Mouse (Mus musculus) lung, adult 2 months (tissue): ENCODE measurements around the gene Nos1ap. TPM values are rescaled to one million over a fixed set of nuclear protein-coding genes. Genes with fewer than 3 reads are reported as not detected.

Experiments
- DNase-seq: peaks from one replicate; pipeline ENCODE4 v3.0.0; 2022
- H3K4me1 ChIP-seq: fragments of 200-500 bp; 2 replicates; pipeline ENCODE4 v1.6.1; 2011; ENCODE audit warnings: low read length; ENCODE audit not compliant: control insufficient read depth, insufficient read depth
- H3K4me3 ChIP-seq: fragments of 200-500 bp; replicated peaks from 2 replicates; pipeline ENCODE3; 2011; ENCODE audit warnings: low read depth, mild to moderate bottlenecking, control low read depth, low read length; ENCODE audit errors: extremely low read depth
- CTCF ChIP-seq: fragments of 200-500 bp; IDR thresholded peaks from 2 replicates; pipeline ENCODE4 v1.5.1; 2011; ENCODE audit warnings: mild to moderate bottlenecking, low read length, control low read depth; ENCODE audit not compliant: insufficient read depth
- POLR2A ChIP-seq: fragments of 200-500 bp; IDR thresholded peaks from 2 replicates; pipeline ENCODE4 v1.6.1; 2011; ENCODE audit warnings: low read depth, mild to moderate bottlenecking, control low read depth, low read length, borderline replicate concordance; ENCODE audit errors: extremely low read depth
- WGBS: fragments of 180-500 bp; shearing (Covaris S2); methylation state at CpG from one replicate; pipeline ENCODE4 v1.1.7; 2018; 5-methylcytosine and 5-hydroxymethylcytosine counted together
- polyA plus RNA-seq: library from polyadenylated mRNA; depleted of rRNA; stranded (reverse); fragments of >200 nt; gene quantifications from 2 replicates; pipeline ENCODE4 v1.2.3, GENCODE M21; 2012

The Nos1ap gene
- polyA plus RNA-seq, 1 experiment: 17.7 TPM

- DNase-seq: no peak
- TF ChIP-seq POLR2A (no peak), CTCF (no peak)
- Histone ChIP-seq H3K4me3 (no peak overlapping the region), H3K4me1 (peaks cover 6% of the 10 kb centered on the region; the same call in 1 of the 2 replicates)
- WGBS: 87% methylated on average over 2 of the region's 2 CpGs
These were observed 58.4 kb downstream of the Nos1ap start for GRCm38 (mm10) chr1:170531286-170531685.

GRCm38 (mm10) chr1:170530456-170530855 is 59.2 kb downstream of the Nos1ap start:
- DNase-seq: no peak
- WGBS: 94% methylated on average over 4 of the region's 4 CpGs
- Histone ChIP-seq H3K4me3 (no peak overlapping the region), H3K4me1 (peaks cover 4% of the 10 kb centered on the region)
- TF ChIP-seq CTCF (no peak), POLR2A (no peak)

GRCm38 (mm10) chr1:170522891-170523290 is 66.8 kb downstream of the Nos1ap start:
- DNase-seq: no peak
- WGBS: 81% methylated on average over 5 of the region's 5 CpGs
- Histone ChIP-seq H3K4me1 (peaks cover 6% of the 10 kb centered on the region; the same call in 1 of the 2 replicates), H3K4me3 (no peak overlapping the region)
- TF ChIP-seq CTCF: no peak
- TF ChIP-seq POLR2A: no peak

- Histone ChIP-seq H3K4me1 (peaks cover 6% of the 10 kb centered on the region; the same call in 1 of the 2 replicates), H3K4me3 (no peak overlapping the region)
- DNase-seq: no peak
- TF ChIP-seq CTCF (no peak), POLR2A (no peak)
- 66% methylated on average over 6 of the region's 6 CpGs for WGBS
These were observed 68.0 kb downstream of the Nos1ap start for GRCm38 (mm10) chr1:170521520-170522205.

GRCm38 (mm10) chr1:170520206-170520605 is 69.5 kb downstream of the Nos1ap start:
- TF ChIP-seq CTCF: no peak
- TF ChIP-seq POLR2A: no peak
- peaks cover 6% of the 10 kb centered on the region; the same call in 1 of the 2 replicates for H3K4me1 ChIP-seq
- 75% methylated on average over 4 of the region's 4 CpGs for WGBS
- H3K4me3 ChIP-seq: no peak overlapping the region
- DNase-seq: no peak

GRCm38 (mm10) chr1:170519631-170520030 is 70.0 kb downstream of the Nos1ap start:
- TF ChIP-seq POLR2A (no peak), CTCF (no peak)
- Histone ChIP-seq H3K4me3 (no peak overlapping the region), H3K4me1 (peaks cover 6% of the 10 kb centered on the region; the same call in 1 of the 2 replicates)
- 96% methylated on average over 7 of the region's 7 CpGs for WGBS
- no peak for DNase-seq

- whole genome bisulfite sequencing: 77% methylated on average over 6 of the region's 6 CpGs
- TF ChIP-seq POLR2A (no peak), CTCF (no peak)
- Histone ChIP-seq H3K4me1 (no peaks in the 10 kb centered on the region), H3K4me3 (no peak overlapping the region)
- no peak for DNase-seq
These were observed 73.5 kb downstream of the Nos1ap start for GRCm38 (mm10) chr1:170516182-170516581.

- TF ChIP-seq CTCF (no peak), POLR2A (no peak)
- peaks cover 3% of the 10 kb centered on the region; the same call in 1 of the 2 replicates for H3K4me1 ChIP-seq
- no peak overlapping the region for H3K4me3 ChIP-seq
- DNase-seq: no peak
- 76% methylated on average over 1 of the region's 1 CpGs for WGBS
These were observed 74.2 kb downstream of the Nos1ap start for GRCm38 (mm10) chr1:170515455-170515854.

GRCm38 (mm10) chr1:170514226-170514625 is 75.4 kb downstream of the Nos1ap start:
- DNase-seq: no peak
- Histone ChIP-seq H3K4me1 (peaks cover 3% of the 10 kb centered on the region; the same call in 1 of the 2 replicates), H3K4me3 (no peak overlapping the region)
- TF ChIP-seq POLR2A: no peak
- TF ChIP-seq CTCF: no peak
- 93% methylated on average over 12 of the region's 12 CpGs for WGBS
